Mouse (Mus musculus) adrenal gland (tissue): ENCODE measurements around the gene Slc25a45.

Experiments used
- intact Hi-C: fragments of 180-260 bp; cut with DNase I; formaldehyde crosslinking; loops from one replicate; pipeline ENCODE4 v1.15.1; 2025

The Slc25a45 gene

DNA sequence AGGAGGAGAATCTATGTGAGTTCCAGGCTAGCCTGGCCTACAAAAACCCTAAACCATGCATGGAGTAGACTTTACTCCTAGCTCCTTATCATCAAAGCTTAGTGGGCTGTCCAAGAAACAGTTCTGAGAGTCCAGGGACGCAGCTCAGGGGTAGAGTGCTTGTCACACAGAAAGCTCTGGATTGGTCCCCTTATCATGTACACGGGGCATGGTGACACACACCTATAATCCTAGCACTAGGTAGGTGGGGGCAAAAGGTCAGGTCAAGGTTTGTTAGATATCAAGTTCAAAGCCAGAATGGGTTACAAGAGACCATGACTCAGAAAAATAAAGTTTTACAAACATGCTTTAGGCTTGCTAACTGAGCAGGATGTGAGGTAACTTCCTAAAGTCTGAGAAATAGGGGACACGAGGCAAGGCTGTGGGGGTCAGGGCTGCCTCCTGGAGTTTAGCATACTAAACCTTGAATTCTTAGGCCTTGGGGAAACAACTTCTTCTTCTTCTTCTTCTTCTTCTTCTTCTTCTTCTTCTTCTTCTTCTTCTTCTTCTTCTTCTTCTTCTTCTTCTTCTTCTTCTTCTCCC is 9.7 kb downstream of the Slc25a45 start:
- intact Hi-C loops, result no loop called here

GRCm38 (mm10) chr19:5889211-5889610 is 11.6 kb downstream of the Slc25a45 start:
- intact Hi-C loops, result no loop called here

- intact Hi-C loops, result no loop called here
Observed at GRCm38 (mm10) chr19:5891521-5892258, 14.1 kb downstream of the Slc25a45 start.

DNA sequence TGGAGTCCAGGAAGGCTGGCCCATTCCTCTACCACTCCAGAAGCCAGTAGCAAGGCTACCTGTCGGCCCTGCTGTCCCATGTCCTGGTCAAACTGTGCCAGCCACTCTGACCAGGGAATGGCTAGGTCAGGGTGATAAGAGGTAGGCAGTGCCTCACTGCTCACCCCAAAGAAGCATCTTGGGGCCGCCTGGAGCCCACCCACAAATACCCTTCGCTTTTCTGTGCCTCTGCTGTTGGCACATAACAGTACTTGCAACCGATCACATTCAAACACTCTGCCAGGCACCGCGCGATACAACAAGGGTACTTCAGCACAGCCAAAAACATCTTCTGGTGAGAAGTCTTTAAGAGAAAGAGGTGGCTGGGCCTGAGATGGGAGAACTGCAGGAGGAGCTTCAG is 14.7 kb downstream of the Slc25a45 start:
- intact Hi-C loops, result no loop called here

DNA sequence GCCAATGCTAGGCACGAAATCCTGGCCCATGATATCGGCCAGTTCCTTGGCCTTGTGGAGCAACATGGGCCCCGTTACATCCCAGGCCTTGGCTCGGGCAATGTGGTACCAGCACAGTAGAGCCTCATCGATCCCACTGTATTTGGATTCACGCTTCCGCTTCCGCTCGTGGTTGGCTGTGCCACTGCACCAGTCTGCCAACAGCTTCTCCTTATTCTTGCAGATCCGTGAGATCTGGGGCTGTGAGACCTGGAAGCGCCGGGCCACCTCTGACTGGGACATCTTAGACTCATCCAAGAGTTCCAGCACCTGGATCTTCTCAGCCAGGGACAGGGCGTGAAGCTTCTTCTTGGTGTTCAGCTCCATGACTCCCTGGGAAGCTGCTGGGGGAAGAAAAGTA is 15.1 kb downstream of the Slc25a45 start:
- intact Hi-C loops, result no loop called here

GRCm38 (mm10) chr19:5893282-5894001 is 15.8 kb downstream of the Slc25a45 start:
- intact Hi-C loops, result no loop called here

GRCm38 (mm10) chr19:5894002-5894678 is 16.5 kb downstream of the Slc25a45 start, which contains the start of gene Tigd3:
TSS of gene Tigd3 (minus strand) at chr19:5894149.
- intact Hi-C loops, result no loop called here

DNA sequence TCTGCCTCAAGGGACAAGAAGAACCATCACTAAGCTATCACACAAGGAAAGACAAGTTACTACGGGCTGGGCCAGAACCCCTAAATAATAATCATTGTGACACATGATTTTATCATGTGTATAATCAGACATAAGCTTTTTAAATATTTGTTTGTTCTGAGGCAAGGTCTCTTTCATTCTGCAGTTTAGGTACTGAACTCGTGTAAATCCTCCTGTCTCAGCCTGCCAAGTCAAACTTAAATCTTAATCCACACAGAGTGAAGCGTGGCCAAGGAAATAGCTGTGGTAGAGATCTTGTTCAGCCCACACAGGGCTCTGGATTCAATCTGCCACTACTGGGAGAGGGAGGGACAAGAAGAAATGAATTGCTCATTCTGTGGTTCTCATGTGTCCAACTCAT is 29.7 kb downstream of the Slc25a45 start:
- intact Hi-C loops, result no loop called here

DNA sequence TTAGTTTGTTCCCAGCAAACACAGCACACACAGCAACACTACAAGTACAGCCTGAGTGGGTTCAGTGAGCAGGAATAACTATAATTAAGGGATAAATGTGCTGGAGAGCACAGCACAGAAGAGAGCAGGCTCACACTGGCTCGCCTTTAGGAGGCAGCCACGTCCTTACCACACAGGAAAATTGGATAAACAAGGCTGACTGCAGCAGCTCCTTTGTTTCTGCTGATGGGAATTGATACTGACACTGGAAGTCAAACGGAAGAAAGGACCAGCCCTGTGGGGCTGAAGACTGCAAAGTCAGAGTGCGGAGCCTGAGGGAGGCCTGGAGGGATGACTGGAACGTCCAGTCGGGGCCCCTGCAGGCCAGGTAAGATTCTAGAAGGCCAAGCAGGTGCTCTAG is 32.6 kb downstream of the Slc25a45 start:
- intact Hi-C loops, result no loop called here

GRCm38 (mm10) chr19:5911430-5912102 is 34.0 kb downstream of the Slc25a45 start:
- intact Hi-C loops, result no loop called here

- intact Hi-C loops, result no loop called here
Observed at GRCm38 (mm10) chr19:5912103-5913006, 34.7 kb downstream of the Slc25a45 start.

DNA sequence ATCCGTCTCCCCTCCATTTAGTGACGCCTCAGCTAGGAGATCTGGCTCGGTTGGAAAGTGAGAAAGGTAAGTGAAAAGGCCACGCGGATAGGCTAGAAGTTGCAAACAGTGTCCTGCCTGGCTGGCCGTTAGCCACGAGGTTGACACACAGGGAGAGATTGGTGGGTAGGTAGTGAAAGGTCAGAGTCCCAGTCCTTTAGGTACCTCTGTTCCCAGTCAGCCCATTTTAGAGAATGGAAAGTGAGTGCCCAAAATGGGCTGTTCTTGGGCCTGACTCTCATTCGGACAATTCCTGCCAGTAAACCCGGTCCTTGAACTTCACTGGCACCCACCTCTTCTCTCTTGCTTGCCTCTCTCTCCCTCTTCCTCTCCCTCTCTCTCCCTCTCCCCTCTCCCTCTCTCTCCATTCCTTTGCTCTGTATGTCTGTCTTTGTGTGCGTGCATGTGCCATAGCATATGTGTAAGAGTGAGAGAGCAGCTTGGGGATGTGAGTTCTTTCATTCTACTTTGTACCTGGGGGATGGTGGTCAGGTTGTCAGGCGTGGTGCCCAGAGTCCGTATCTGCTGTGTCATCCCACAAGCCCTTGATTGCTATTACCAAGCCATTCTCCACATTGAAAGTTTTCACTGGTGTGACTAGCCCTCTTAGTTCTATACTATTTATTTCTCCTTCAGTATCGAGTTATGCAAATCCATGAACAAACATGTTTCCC is 35.6 kb downstream of the Slc25a45 start, which contains the start of gene Dpf2:
TSS of gene Dpf2 (minus strand) at position 4 of the 713 bp plus-strand sequence.
- intact Hi-C loops, result no loop called here

- intact Hi-C loops, result no loop called here
Observed at GRCm38 (mm10) chr19:5921715-5922114, 44.1 kb downstream of the Slc25a45 start.

DNA sequence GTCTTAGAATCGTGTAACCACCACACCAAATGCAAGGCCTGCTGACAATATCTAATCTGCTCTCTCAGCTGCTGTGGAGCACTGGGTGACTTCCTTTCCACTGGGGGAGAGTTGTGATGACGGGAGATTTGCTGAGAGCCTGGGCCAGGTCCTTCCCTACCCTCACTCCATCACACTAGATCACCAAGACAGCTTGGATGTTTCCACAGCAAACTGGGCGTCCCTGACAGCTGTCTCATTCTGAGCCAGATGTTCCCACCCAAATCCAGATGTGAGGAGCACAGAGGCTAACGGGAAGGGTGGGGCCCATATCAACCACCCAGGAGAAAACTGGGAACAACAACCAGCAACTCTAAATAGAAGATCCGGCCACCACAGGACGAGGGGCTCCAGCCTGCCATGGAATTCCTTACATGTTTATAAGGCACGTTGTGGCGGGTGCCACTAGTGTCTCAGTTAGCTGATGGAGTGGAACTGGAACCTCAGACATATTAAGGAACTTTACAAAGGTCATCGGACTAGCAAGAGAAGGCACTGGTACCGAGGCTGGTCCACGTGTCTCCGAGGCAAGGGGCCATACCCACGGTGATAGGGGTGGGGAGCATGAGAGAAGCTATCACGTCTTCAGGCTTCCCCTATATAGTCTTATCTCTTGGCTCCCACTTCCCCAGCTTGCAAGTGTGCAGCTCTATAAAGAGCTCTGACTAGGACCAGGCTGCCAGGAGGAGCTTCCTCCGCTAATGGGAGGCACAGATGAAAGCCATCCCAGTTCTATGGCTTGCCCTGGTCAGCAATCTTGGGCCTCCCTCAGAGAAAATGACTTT is 44.7 kb downstream of the Slc25a45 start:
- intact Hi-C loops, result no loop called here

DNA sequence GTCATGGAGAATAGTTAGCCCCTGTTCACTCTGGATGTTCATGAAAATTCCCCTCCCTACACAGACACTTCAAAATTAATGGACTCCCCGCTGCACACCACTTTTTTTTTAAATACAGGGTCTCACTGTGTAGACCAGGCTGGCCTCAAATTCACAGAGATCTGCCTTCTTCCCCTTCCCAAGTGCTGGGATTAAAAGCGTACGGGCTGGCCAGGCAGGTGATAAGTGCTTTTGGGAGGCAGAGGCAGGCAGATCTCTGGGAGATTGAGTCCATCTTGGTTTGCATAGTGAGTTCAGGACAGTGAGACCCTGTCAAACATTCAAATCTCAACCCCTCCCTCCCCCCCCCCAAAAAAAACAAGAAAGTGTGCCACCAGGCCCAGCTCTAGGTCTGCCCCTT is 45.4 kb downstream of the Slc25a45 start:
- intact Hi-C loops, result no loop called here

GRCm38 (mm10) chr19:5923990-5924712 is 46.5 kb downstream of the Slc25a45 start:
- intact Hi-C loops, result loop anchor here (1.0 kb wide), 1 partner anchor 32 kb away; no protein-coding TSS in a partner anchor

- intact Hi-C loops, result loop anchor here (1.0 kb wide), 1 partner anchor 32 kb away; no protein-coding TSS in a partner anchor
Observed at GRCm38 (mm10) chr19:5924713-5925093, 47.1 kb downstream of the Slc25a45 start, which contains the start of gene Cdc42ep2. TSS of gene Cdc42ep2 (minus strand) at chr19:5924816.
